Mouse (Mus musculus): ENCODE measurements around the gene Clec4a1.

Clec4a1 gene

GRCm38 (mm10) chr6:122921451-122921850 lies at the start of gene Clec4a1:
Gene Clec4a1 (plus strand): TSS chr6:122921848.
- DNase-seq (ENCODE audit: low spot score) = no peak

DNA sequence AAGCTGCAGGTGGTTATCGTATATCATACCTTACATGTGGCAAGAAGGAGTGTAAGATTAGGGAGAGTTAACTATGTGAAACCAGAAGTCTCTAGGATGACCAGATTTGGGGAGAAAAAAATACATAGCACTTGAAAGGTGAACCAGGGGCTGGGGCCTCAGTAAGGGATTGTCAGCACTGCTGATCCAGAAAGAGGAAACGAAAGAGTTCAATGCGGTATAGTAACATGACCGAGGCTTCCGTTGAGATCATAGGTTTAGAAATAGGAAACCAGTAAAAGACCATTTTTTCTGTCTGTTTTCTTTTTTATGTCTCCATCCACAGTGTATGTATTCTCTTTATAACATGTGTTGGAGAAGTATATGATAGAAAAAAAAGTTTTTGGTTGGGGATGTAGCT lies 48.8 kb upstream of the Clec4a1 start:
- no peak for DNase-seq (ENCODE audit: low spot score)

DNA sequence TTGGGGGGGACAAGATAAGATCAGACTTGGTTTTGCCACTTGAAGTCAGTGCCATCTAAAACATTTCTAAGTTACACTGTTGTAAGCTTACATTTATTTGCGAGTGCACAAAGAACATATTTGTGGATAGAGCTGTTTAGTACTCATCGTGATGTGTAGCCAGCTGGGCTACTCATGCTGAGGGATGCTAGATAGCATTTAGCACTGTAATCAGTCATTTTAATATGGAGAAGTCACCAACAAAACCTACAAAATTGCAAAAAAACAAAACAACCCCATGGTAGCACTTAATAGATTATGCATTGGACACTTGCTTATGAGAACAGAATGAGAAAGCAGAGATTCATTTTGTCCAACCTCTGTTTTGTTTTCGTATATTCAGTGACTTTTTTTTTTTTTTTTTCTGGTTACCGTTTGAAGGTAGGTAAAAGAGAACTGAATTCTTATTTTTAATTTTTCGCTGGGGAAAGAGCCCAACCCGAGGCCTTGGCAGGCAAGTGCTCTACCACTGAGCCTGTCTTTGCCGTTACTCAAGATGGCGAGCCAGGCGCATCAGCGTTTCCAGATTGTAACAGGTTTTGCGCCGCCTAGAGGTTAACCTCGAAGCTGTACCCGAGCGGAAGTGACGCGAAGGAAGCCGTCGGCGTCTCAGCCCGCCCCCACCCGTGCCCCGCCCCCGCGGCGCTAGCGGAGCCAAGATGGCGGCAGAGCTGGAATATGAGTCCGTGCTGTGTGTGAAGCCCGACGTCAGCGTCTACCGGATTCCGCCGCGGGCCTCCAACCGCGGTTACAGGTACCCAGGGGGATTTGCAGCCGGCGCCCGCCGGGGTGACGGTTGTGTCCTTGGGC lies 47.6 kb upstream of the Clec4a1 start, which contains the start of gene Necap1:
TSS of gene Necap1 (plus strand) at position 604 of the 849 bp plus-strand sequence.
- DNase-seq (ENCODE audit: low spot score) = peak; percentile 89

- no peak for DNase-seq (ENCODE audit: low spot score)
These were observed 46.8 kb upstream of the Clec4a1 start for GRCm38 (mm10) chr6:122874720-122875389.

DNA sequence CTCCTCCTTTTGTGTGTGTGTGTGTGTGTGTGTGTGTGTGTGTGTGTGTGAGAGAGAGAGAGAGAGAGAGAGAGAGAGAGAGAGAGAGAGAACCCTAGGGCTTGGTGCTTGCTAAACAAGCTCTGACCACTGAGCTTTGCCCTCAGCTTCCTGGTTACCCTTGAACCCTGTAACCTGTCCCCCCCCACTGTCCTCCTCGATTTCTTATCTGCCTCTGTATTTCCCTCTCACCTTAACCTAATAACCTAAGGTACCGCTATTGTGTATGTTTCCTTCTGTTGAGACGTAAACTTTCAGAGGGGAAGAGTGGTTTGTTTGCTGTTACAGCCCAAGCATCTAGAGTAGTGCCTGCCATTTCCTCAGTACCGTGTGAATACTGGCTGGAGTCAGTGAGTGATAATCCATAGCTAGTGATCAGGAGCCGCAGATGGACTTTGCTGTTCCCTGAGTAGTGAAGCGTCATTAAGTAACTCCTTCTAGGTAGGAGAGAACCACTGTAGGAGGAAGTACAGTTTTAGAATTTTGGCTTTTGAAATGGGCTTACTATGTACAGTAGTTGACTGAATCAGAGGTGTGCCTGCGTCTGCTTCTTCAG lies 42.4 kb upstream of the Clec4a1 start:
- DNase-seq (ENCODE audit: low spot score) = no peak

GRCm38 (mm10) chr6:122879781-122880505 lies 41.7 kb upstream of the Clec4a1 start:
- no peak for DNase-seq (ENCODE audit: low spot score)

DNA sequence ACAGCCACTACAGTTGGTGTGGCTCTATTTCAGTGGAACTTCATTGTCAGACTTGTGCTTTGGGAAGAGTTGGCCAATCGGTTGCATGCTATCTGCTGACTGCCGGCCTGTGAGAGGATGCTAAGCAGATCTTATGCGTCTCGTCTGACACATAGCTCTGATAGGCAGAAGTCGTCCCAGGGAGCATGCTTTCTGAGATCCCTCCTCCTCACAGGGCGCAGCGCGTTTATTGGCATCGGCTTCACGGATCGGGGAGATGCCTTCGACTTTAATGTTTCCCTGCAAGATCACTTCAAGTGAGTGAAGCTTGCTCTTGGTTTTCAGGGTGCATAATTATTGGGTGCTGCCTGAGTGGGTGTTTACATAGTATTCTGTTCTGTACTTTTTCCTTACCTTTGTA lies 40.4 kb upstream of the Clec4a1 start:
- no peak for DNase-seq (ENCODE audit: low spot score)

DNA sequence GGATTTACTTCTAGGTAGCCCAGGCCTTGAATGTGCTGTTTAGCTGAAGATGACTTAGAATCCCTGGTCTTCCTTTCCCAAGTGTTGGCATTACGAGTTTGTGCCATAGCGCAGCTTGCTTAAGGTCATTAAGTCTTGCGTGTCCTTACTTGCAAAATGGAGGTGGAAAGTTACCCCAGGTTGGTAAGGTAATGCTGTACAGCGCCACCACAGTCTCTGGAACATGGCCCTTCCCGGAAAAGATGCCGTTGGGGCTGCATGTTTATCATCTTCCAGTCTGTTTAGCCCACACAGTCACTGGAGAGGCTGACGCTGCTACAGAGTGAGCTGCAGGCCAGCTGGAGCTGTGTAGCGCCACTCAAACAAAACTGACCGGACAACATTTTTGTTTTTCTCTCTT lies 38.0 kb upstream of the Clec4a1 start:
- no peak for DNase-seq (ENCODE audit: low spot score)

DNA sequence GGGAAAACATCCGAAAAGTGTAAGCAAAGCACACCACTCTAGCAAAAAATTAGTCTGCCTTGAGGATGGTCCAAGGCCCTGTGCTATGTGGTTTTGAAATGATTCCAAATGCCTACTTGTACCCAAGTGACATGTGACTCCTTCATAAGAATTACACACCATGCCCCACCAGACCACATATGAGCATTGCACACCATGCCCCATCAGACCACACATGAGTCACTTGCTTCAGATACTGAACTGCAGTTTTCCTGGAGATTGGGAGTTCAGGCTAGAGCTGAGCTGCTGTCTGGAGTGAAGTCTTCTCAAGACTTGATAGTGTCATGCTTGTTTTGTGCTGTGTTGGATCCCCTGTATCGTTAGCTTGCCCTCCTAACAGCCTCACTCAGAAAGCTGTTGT lies 32.0 kb upstream of the Clec4a1 start:
- no peak for DNase-seq (ENCODE audit: low spot score)

- no peak for DNase-seq (ENCODE audit: low spot score)
These were observed 29.1 kb upstream of the Clec4a1 start for GRCm38 (mm10) chr6:122892442-122893049.

DNA sequence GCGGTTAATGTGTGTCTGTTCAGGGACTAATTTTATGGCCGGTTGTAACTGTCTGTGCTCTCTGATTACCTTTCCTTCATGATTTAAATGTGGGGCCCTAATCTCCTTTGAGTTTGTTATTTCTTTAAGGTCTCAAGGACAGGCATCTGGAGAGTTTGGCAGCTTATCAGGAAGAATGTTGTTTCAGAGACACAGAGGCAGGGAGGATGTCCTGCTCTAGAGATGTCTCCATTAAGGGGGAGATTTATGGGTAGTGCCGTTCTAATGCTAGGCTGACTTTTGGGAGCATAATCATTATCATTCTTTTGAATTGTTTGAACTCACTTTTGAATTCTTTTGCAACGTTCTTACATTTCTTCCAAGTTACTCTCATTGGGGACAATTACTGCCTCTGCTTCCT lies 1.7 kb upstream of the Clec4a1 start:
- no peak for DNase-seq (ENCODE audit: low spot score)

DNA sequence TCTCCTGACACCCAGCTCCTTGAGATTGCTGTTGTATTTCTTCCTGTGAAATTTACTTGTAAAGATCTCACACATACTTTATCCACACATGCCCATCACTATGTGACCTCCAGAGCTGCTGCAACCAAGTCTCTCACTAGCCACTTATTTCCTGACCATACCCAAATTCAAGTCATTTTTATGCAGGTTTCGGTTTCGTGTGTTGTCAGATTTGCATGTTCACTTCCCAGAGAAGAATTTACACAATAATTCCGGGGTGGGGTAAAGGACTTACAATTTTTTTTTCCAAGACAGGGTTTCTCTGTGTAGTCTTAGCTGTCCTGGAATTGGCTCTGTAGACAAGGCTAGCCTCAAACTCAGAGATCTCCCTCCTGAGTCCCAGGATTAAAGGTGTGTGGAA lies 13.2 kb downstream of the Clec4a1 start:
- no peak for DNase-seq (ENCODE audit: low spot score)

GRCm38 (mm10) chr6:122939618-122940017 lies 18.0 kb downstream of the Clec4a1 start:
- no peak for DNase-seq (ENCODE audit: low spot score)

- no peak for DNase-seq (ENCODE audit: low spot score)
These were observed 25.1 kb downstream of the Clec4a1 start for GRCm38 (mm10) chr6:122946760-122947159.

DNA sequence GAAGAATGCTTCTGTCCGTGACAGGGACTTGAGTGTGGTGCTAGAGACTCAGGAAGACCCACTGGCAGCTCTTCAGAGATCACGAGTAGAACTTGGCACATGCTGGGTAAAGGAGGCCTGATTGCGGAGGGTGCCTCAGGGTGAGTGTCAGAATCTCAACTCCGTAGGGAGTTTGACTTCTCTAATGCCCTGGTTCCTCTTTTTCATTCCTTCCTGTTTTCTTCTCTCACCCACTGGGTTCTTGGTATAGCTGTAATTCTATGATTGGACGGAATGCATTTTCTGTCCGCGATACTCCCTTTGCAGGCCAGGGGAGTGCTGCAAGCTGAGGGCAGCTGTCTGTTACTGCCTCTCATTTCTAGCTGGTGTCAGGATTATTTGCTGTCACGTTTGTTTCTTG lies 30.8 kb downstream of the Clec4a1 start, which contains the start of gene Clec4a3:
TSS of gene Clec4a3 (plus strand) at position 115 of the 400 bp plus-strand sequence.
- no peak for DNase-seq (ENCODE audit: low spot score)

- DNase-seq (ENCODE audit: low spot score) = no peak
These were observed 42.9 kb downstream of the Clec4a1 start for GRCm38 (mm10) chr6:122964562-122964961.

DNA sequence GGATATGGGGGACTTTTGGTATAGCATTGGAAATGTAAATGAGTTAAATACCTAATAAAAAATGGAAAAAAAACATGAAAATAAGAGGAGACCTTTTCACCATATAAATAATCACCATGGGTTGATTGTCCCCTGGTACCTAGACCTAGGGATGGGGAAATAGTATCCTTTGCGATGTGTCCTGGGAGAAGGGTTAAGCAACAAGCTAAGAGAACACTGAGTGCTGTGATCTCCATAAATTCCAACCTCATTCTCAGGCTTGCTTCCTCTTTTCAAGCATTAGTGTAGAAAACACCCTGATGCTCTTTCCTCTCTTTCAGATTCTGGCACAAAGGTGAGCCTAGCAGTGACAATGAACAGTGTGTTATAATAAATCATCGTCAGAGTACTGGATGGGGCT lies 47.4 kb downstream of the Clec4a1 start:
- no peak for DNase-seq (ENCODE audit: low spot score)

Measured in ovary, adult 18-20 months (tissue).